Mouse (Mus musculus) heart, embryonic 13.5 days (tissue): Measurements from ENCODE around the gene Frmd5. TPM values are rescaled to one million over a fixed set of nuclear protein-coding genes. Genes with fewer than 3 reads are reported as not detected.

Experiments
- ATAC-seq: fragments of 200-750 bp; cut with Nextera tagmentation; 2 replicates; pipeline ENCODE4 v1.8.0; 2017; ENCODE audit warnings: moderate TSS enrichment; ENCODE audit not compliant: insufficient number of reproducible peaks, low FRiP score, low TSS enrichment; ENCODE audit errors: extremely low read depth
- H3K27ac ChIP-seq: fragments of 300-500 bp; sonication (generic); replicated peaks from 2 replicates; pipeline ENCODE4 v1.5.1; 2015; ENCODE audit warnings: moderate library complexity, mild to moderate bottlenecking, inconsistent platforms
- H3K27me3 ChIP-seq: fragments of 300-500 bp; sonication (generic); replicated peaks from 2 replicates; pipeline ENCODE4 v1.6.1; 2015; ENCODE audit warnings: mild to moderate bottlenecking, inconsistent platforms
- H3K36me3 ChIP-seq: fragments of 300-500 bp; sonication (generic); 2 replicates; pipeline ENCODE4 v1.6.1; 2015; ENCODE audit warnings: mild to moderate bottlenecking, inconsistent platforms
- H3K4me1 ChIP-seq: fragments of 300-500 bp; sonication (generic); 2 replicates; pipeline ENCODE4 v1.6.1; 2015; ENCODE audit warnings: inconsistent platforms
- H3K4me2 ChIP-seq: fragments of 300-500 bp; sonication (generic); 2 replicates; pipeline ENCODE4 v1.6.1; 2015; ENCODE audit warnings: inconsistent platforms, mild to moderate bottlenecking, moderate library complexity
- H3K4me3 ChIP-seq: fragments of 300-500 bp; sonication (generic); 2 replicates; pipeline ENCODE4 v1.5.1; 2015; ENCODE audit warnings: moderate library complexity, mild to moderate bottlenecking, inconsistent platforms
- H3K9ac ChIP-seq: fragments of 300-500 bp; sonication (generic); 2 replicates; pipeline ENCODE4 v1.6.1; 2015; ENCODE audit warnings: inconsistent platforms, mild to moderate bottlenecking, moderate library complexity
- H3K9me3 ChIP-seq: fragments of 300-500 bp; sonication (generic); 2 replicates; pipeline ENCODE4 v1.6.1; 2016; ENCODE audit warnings: inconsistent platforms
- whole genome bisulfite sequencing: fragments of 180-500 bp; shearing (Covaris S2); methylation state at CpG from one replicate; pipeline ENCODE4 v1.1.7; 2015; ENCODE audit warnings: mixed read lengths; 5-methylcytosine and 5-hydroxymethylcytosine counted together
- polyA plus RNA-seq: library from polyadenylated mRNA; unstranded; fragments of >200 nt; fragmentation: Nextera tagmentation; extraction: Ambion mirVana; gene quantifications from 2 replicates; pipeline ENCODE4 v1.2.1, GENCODE M21; 2015

Frmd5 gene
- polyA plus RNA-seq, 1 experiment from 2014 or later, result 21.6 TPM

- ATAC-seq, result no peak
- no peak overlapping the region for H3K4me2 ChIP-seq
- 73% methylated on average over 8 of the region's 8 CpGs for WGBS
These were observed 83.1 kb downstream of the Frmd5 start for GRCm38 (mm10) chr2:121723796-121724195.

GRCm38 (mm10) chr2:121719000-121719399 lies 87.9 kb downstream of the Frmd5 start:
- H3K9me3 ChIP-seq, result no peaks in the 10 kb centered on the region
- no peak overlapping the region for H3K9ac ChIP-seq
- H3K36me3 ChIP-seq, result no peaks in the 10 kb centered on the region
- ATAC-seq, result no peak
- H3K27ac ChIP-seq, result no peak overlapping the region
- H3K4me2 ChIP-seq, result no peak overlapping the region
- H3K27me3 ChIP-seq, result no peaks in the 10 kb centered on the region
- no peak overlapping the region for H3K4me3 ChIP-seq
- no peaks in the 10 kb centered on the region for H3K4me1 ChIP-seq
- WGBS, result 82% methylated on average over 6 of the region's 6 CpGs

More at GRCm38 (mm10) chr2:121723796-121724195, 83.1 kb downstream of the Frmd5 start:
- no peak overlapping the region for H3K4me3 ChIP-seq
- no peaks in the 10 kb centered on the region for H3K4me1 ChIP-seq
- H3K9me3 ChIP-seq, result no peaks in the 10 kb centered on the region
- H3K9ac ChIP-seq, result no peak overlapping the region
- H3K27me3 ChIP-seq, result no peaks in the 10 kb centered on the region
- no peaks in the 10 kb centered on the region for H3K36me3 ChIP-seq
- H3K27ac ChIP-seq, result no peak overlapping the region

- 73% methylated on average over 3 of the region's 3 CpGs for WGBS
- Histone ChIP-seq H3K27me3 (no peaks in the 10 kb centered on the region), H3K4me1 (no peaks in the 10 kb centered on the region; the same call in 1 of the 2 replicates), H3K4me3 (no peak overlapping the region), H3K4me2 (no peak overlapping the region), H3K36me3 (no peaks in the 10 kb centered on the region), H3K27ac (no peak overlapping the region), H3K9me3 (no peaks in the 10 kb centered on the region), H3K9ac (no peak overlapping the region)
- no peak for ATAC-seq
These were observed 89.8 kb downstream of the Frmd5 start for GRCm38 (mm10) chr2:121717133-121717532.

GRCm38 (mm10) chr2:121713567-121713966 lies 93.3 kb downstream of the Frmd5 start:
- no peak for ATAC-seq
- Histone ChIP-seq H3K4me2 (no peak overlapping the region), H3K36me3 (no peaks in the 10 kb centered on the region), H3K27ac (no peak overlapping the region), H3K9me3 (no peaks in the 10 kb centered on the region), H3K4me1 (peaks cover 7% of the 10 kb centered on the region), H3K27me3 (no peaks in the 10 kb centered on the region), H3K4me3 (no peak overlapping the region), H3K9ac (no peak overlapping the region)
- 54% methylated on average over 4 of the region's 4 CpGs for WGBS

GRCm38 (mm10) chr2:121711748-121712384 lies 95.0 kb downstream of the Frmd5 start:
- Histone ChIP-seq H3K27me3 (no peaks in the 10 kb centered on the region), H3K27ac (no peak overlapping the region), H3K4me1 (peaks cover 7% of the 10 kb centered on the region), H3K36me3 (no peaks in the 10 kb centered on the region), H3K9me3 (no peaks in the 10 kb centered on the region), H3K9ac (no peak overlapping the region), H3K4me2 (peak overlapping the region; percentile 24; the same call in 1 of the 2 replicates), H3K4me3 (no peak overlapping the region)
- no peak for ATAC-seq
- WGBS, result 31% methylated on average over 9 of the region's 9 CpGs

GRCm38 (mm10) chr2:121709096-121709495 lies 97.8 kb downstream of the Frmd5 start:
- Histone ChIP-seq H3K9ac (no peak overlapping the region), H3K4me2 (no peak overlapping the region), H3K4me1 (peaks cover 7% of the 10 kb centered on the region), H3K27ac (no peak overlapping the region), H3K9me3 (no peaks in the 10 kb centered on the region), H3K4me3 (no peak overlapping the region), H3K36me3 (no peaks in the 10 kb centered on the region), H3K27me3 (no peaks in the 10 kb centered on the region)
- WGBS, result 73% methylated on average over 4 of the region's 4 CpGs
- no peak for ATAC-seq

GRCm38 (mm10) chr2:121707461-121707860 lies 99.4 kb downstream of the Frmd5 start:
- H3K27me3 ChIP-seq, result no peaks in the 10 kb centered on the region
- H3K27ac ChIP-seq, result no peak overlapping the region
- H3K4me3 ChIP-seq, result no peak overlapping the region
- H3K36me3 ChIP-seq, result no peaks in the 10 kb centered on the region
- H3K4me1 ChIP-seq, result peaks cover 7% of the 10 kb centered on the region
- ATAC-seq, result no peak
- H3K9ac ChIP-seq, result no peak overlapping the region
- H3K4me2 ChIP-seq, result no peak overlapping the region
- no peaks in the 10 kb centered on the region for H3K9me3 ChIP-seq
- WGBS, result 79% methylated on average over 5 of the region's 5 CpGs

GRCm38 (mm10) chr2:121705756-121706155 lies 101.1 kb downstream of the Frmd5 start:
- WGBS, result 55% methylated on average over 2 of the region's 2 CpGs
- no peaks in the 10 kb centered on the region for H3K36me3 ChIP-seq
- H3K4me2 ChIP-seq, result no peak overlapping the region
- H3K4me3 ChIP-seq, result no peak overlapping the region
- peaks cover 5% of the 10 kb centered on the region; the same call in 1 of the 2 replicates for H3K4me1 ChIP-seq
- ATAC-seq, result no peak
- no peaks in the 10 kb centered on the region for H3K9me3 ChIP-seq
- H3K27me3 ChIP-seq, result no peaks in the 10 kb centered on the region
- H3K9ac ChIP-seq, result no peak overlapping the region
- H3K27ac ChIP-seq, result no peak overlapping the region

- Histone ChIP-seq H3K36me3 (no peaks in the 10 kb centered on the region), H3K9me3 (no peaks in the 10 kb centered on the region), H3K27me3 (no peaks in the 10 kb centered on the region), H3K27ac (no peak overlapping the region), H3K4me2 (no peak overlapping the region), H3K9ac (no peak overlapping the region), H3K4me3 (no peak overlapping the region), H3K4me1 (peaks cover 5% of the 10 kb centered on the region; the same call in 1 of the 2 replicates)
- 64% methylated on average over 6 of the region's 6 CpGs for WGBS
- no peak for ATAC-seq
These were observed 107.6 kb downstream of the Frmd5 start for GRCm38 (mm10) chr2:121699331-121699730.

- H3K9me3 ChIP-seq, result no peaks in the 10 kb centered on the region
- H3K4me3 ChIP-seq, result no peak overlapping the region
- no peak overlapping the region for H3K27ac ChIP-seq
- no peak overlapping the region for H3K9ac ChIP-seq
- H3K27me3 ChIP-seq, result no peaks in the 10 kb centered on the region
- 68% methylated on average over 10 of the region's 10 CpGs for WGBS
- H3K4me1 ChIP-seq, result peaks cover 20% of the 10 kb centered on the region
- ATAC-seq, result no peak
- no peaks in the 10 kb centered on the region for H3K36me3 ChIP-seq
- H3K4me2 ChIP-seq, result no peak overlapping the region
These were observed 111.5 kb downstream of the Frmd5 start for GRCm38 (mm10) chr2:121695436-121695835.

- Histone ChIP-seq H3K27ac (no peak overlapping the region), H3K9ac (no peak overlapping the region), H3K36me3 (no peaks in the 10 kb centered on the region), H3K4me2 (no peak overlapping the region), H3K27me3 (no peaks in the 10 kb centered on the region), H3K9me3 (no peaks in the 10 kb centered on the region), H3K4me3 (no peak overlapping the region), H3K4me1 (peaks cover 20% of the 10 kb centered on the region)
- WGBS, result 76% methylated on average over 2 of the region's 2 CpGs
- ATAC-seq, result no peak
These were observed 118.8 kb downstream of the Frmd5 start for GRCm38 (mm10) chr2:121688107-121688506.

GRCm38 (mm10) chr2:121683606-121684005 lies 123.3 kb downstream of the Frmd5 start:
- no peak overlapping the region for H3K27ac ChIP-seq
- H3K9me3 ChIP-seq, result no peaks in the 10 kb centered on the region
- no peaks in the 10 kb centered on the region for H3K27me3 ChIP-seq
- no peak overlapping the region for H3K4me2 ChIP-seq
- no peaks in the 10 kb centered on the region for H3K36me3 ChIP-seq
- no peak for ATAC-seq
- H3K4me1 ChIP-seq, result no peaks in the 10 kb centered on the region
- H3K4me3 ChIP-seq, result no peak overlapping the region
- H3K9ac ChIP-seq, result no peak overlapping the region
- WGBS, result 83% methylated on average over 8 of the region's 8 CpGs
